Mouse (Mus musculus) MEL (cell line): ENCODE data around the gene Serhl. TPM values are rescaled to one million over a fixed set of nuclear protein-coding genes. Genes with fewer than 3 reads are reported as not detected.

Source experiments
- DNase-seq: peaks from one replicate; pipeline ENCODE4 v3.0.0; 2011; ENCODE audit warnings: low read depth, low spot score
- H3K27ac ChIP-seq: 2 replicates; pipeline ENCODE4 v1.5.1; 2012; ENCODE audit warnings: low read depth, mild to moderate bottlenecking, control low read depth, low read length, moderate library complexity; ENCODE audit not compliant: control insufficient read depth
- H3K27me3 ChIP-seq, 2 experiments: fragments of 150-350 bp in 1 of 2; sonication (generic) in 1 of 2; 2 replicates each; pipeline ENCODE4 v1.6.1; 2012; ENCODE audit warnings: low read length in 2 of 2, mild to moderate bottlenecking in 2 of 2, improper control_type of control experiment in 1 of 2, moderate library complexity in 1 of 2; ENCODE audit not compliant: insufficient read depth in 2 of 2, control insufficient read depth in 1 of 2
- H3K36me3 ChIP-seq, 2 experiments: 2 replicates each; pipeline ENCODE4 v1.6.1; 2012 to 2014; ENCODE audit warnings: low read length in 2 of 2, improper control_type of control experiment in 1 of 2, inconsistent platforms in 1 of 2, mild to moderate bottlenecking in 1 of 2; ENCODE audit not compliant: insufficient read depth in 2 of 2, control insufficient read depth in 1 of 2
- H3K4me1 ChIP-seq, 2 experiments: fragments of 150-350 bp in 1 of 2; sonication (generic) in 1 of 2; 2 replicates each; pipeline ENCODE4 v1.6.1; 2012; ENCODE audit warnings: low read length in 2 of 2, improper control_type of control experiment in 1 of 2, mild to moderate bottlenecking in 1 of 2; ENCODE audit not compliant: insufficient read depth in 2 of 2, control insufficient read depth in 1 of 2
- H3K4me3 ChIP-seq, 2 experiments: fragments of 150-350 bp in 1 of 2; sonication (generic) in 1 of 2; 2 replicates each; pipeline ENCODE4 v1.5.1; 2012; ENCODE audit warnings: low read depth in 2 of 2, low read length in 2 of 2, mild to moderate bottlenecking in 2 of 2, moderate library complexity in 2 of 2, control low read depth in 1 of 2, improper control_type of control experiment in 1 of 2; ENCODE audit not compliant: control insufficient read depth in 1 of 2, insufficient read depth in 1 of 2
- H3K79me2 ChIP-seq: 2 replicates; pipeline ENCODE4 v1.6.1; 2012; ENCODE audit warnings: mild to moderate bottlenecking, low read length, moderate library complexity; ENCODE audit not compliant: control insufficient read depth, poor library complexity, insufficient read depth
- H3K9ac ChIP-seq: 2 replicates; pipeline ENCODE4 v1.6.1; 2012; ENCODE audit warnings: low read depth, mild to moderate bottlenecking, control low read depth, low read length, moderate library complexity; ENCODE audit not compliant: control insufficient read depth, poor library complexity, severe bottlenecking
- H3K9me3 ChIP-seq: fragments of 150-350 bp; sonication (generic); replicated peaks from 2 replicates; pipeline ENCODE4 v1.6.1; 2012; ENCODE audit warnings: mild to moderate bottlenecking, low read length, improper control_type of control experiment, moderate library complexity; ENCODE audit not compliant: insufficient read depth
- CHD1 ChIP-seq: IDR thresholded peaks from 2 replicates; pipeline ENCODE4 v1.6.1; 2012; ENCODE audit warnings: low read depth, mild to moderate bottlenecking, inconsistent platforms, low read length, improper control_type of control experiment
- CHD2 ChIP-seq: IDR thresholded peaks from 2 replicates; pipeline ENCODE4 v1.6.1; 2011; ENCODE audit warnings: low read length, improper control_type of control experiment
- ELF1 ChIP-seq: IDR thresholded peaks from 2 replicates; pipeline ENCODE4 v1.6.1; 2014; ENCODE audit warnings: low read depth, mild to moderate bottlenecking, inconsistent platforms, low read length, improper control_type of control experiment, moderate library complexity
- EP300 ChIP-seq, 2 experiments: IDR thresholded peaks; 2 replicates each; pipeline ENCODE4 v1.6.1; 2011; ENCODE audit warnings: improper control_type of control experiment in 2 of 2, low read length in 2 of 2, low read depth in 1 of 2, mild to moderate bottlenecking in 1 of 2
- GABPA ChIP-seq: IDR thresholded peaks from 2 replicates; pipeline ENCODE4 v1.6.1; 2012; ENCODE audit warnings: low read depth, mild to moderate bottlenecking, inconsistent platforms, low read length, improper control_type of control experiment, moderate library complexity
- GATA1 ChIP-seq: IDR thresholded peaks from 2 replicates; pipeline ENCODE4 v1.6.1; 2011; ENCODE audit warnings: low read depth, low read length, improper control_type of control experiment
- MAZ ChIP-seq: IDR thresholded peaks from 2 replicates; pipeline ENCODE4 v1.6.1; 2012; ENCODE audit warnings: low read depth, mild to moderate bottlenecking, inconsistent platforms, low read length, improper control_type of control experiment
- MEF2A ChIP-seq: IDR thresholded peaks from 2 replicates; pipeline ENCODE4 v1.6.1; 2014; ENCODE audit warnings: low read depth, mild to moderate bottlenecking, inconsistent platforms, low read length, improper control_type of control experiment; ENCODE audit not compliant: poor library complexity, insufficient replicate concordance, severe bottlenecking; ENCODE audit errors: extremely low read depth
- MYB ChIP-seq: IDR thresholded peaks from 2 replicates; pipeline ENCODE4 v1.6.1; 2011; ENCODE audit warnings: mild to moderate bottlenecking, low read depth, low read length, improper control_type of control experiment
- MYC ChIP-seq: IDR thresholded peaks from 2 replicates; pipeline ENCODE4 v1.6.1; 2011; ENCODE audit warnings: low read depth, mild to moderate bottlenecking, low read length, improper control_type of control experiment, moderate library complexity
- NELFE ChIP-seq: IDR thresholded peaks from 2 replicates; pipeline ENCODE4 v1.6.1; 2011; ENCODE audit warnings: low read depth, low read length, improper control_type of control experiment
- POLR2A ChIP-seq, 2 experiments: IDR thresholded peaks; 2 replicates each; pipeline ENCODE4 v1.6.1; 2011 to 2012; ENCODE audit warnings: low read length in 2 of 2, mild to moderate bottlenecking in 2 of 2, control low read depth in 1 of 2, improper control_type of control experiment in 1 of 2, low read depth in 1 of 2, moderate library complexity in 1 of 2; ENCODE audit not compliant: control insufficient read depth in 1 of 2, insufficient read depth in 1 of 2, poor library complexity in 1 of 2
- POLR2AphosphoS2 ChIP-seq: IDR thresholded peaks from 2 replicates; pipeline ENCODE4 v1.6.1; 2011; ENCODE audit warnings: low read length, improper control_type of control experiment
- POLR2AphosphoS5 ChIP-seq: IDR thresholded peaks from 2 replicates; pipeline ENCODE4 v1.6.1; 2012; ENCODE audit warnings: low read depth, borderline replicate concordance, mild to moderate bottlenecking, inconsistent platforms, low read length, moderate library complexity, mixed read lengths
- RAD21 ChIP-seq: IDR thresholded peaks from 2 replicates; pipeline ENCODE4 v1.6.1; 2011; ENCODE audit warnings: mild to moderate bottlenecking, low read depth, low read length, improper control_type of control experiment
- RCOR1 ChIP-seq: IDR thresholded peaks from 2 replicates; pipeline ENCODE4 v1.6.1; 2012; ENCODE audit warnings: low read depth, mild to moderate bottlenecking, inconsistent platforms, low read length, improper control_type of control experiment
- TBP ChIP-seq: IDR thresholded peaks from 2 replicates; pipeline ENCODE4 v1.8.0; 2011; ENCODE audit warnings: low read depth, low read length, improper control_type of control experiment
- UBTF ChIP-seq: IDR thresholded peaks from 2 replicates; pipeline ENCODE4 v1.6.1; 2012; ENCODE audit warnings: low read depth, mild to moderate bottlenecking, inconsistent platforms, low read length, improper control_type of control experiment, moderate library complexity, borderline replicate concordance; ENCODE audit not compliant: insufficient read depth
- USF1 ChIP-seq: IDR thresholded peaks from 2 replicates; pipeline ENCODE4 v1.6.1; 2014; ENCODE audit warnings: low read depth, mild to moderate bottlenecking, inconsistent platforms, low read length, improper control_type of control experiment, moderate library complexity
- ZKSCAN1 ChIP-seq: IDR thresholded peaks from 2 replicates; pipeline ENCODE4 v1.6.1; 2012; ENCODE audit warnings: low read depth, mild to moderate bottlenecking, inconsistent platforms, low read length, improper control_type of control experiment, moderate library complexity
- ZMIZ1 ChIP-seq: IDR thresholded peaks from 2 replicates; pipeline ENCODE4 v1.6.1; 2012; ENCODE audit warnings: low read depth, mild to moderate bottlenecking, inconsistent platforms, low read length, improper control_type of control experiment, moderate library complexity
- polyA plus RNA-seq, 2 experiments: library from polyadenylated mRNA; stranded (reverse) in 1 of 2; unstranded in 1 of 2; fragments of >175 nt in 1 of 2; fragments of >200 nt in 1 of 2; gene quantifications; 2 replicates each; pipeline versions ENCODE4 v1.2.1 to v1.2.4; 2012; ENCODE audit warnings: low replicate concordance in 2 of 2, low read depth in 1 of 2; ENCODE audit not compliant: insufficient read length in 2 of 2, insufficient read depth in 1 of 2, missing spikeins in 1 of 2
- total RNA-seq: library from RNA; depleted of rRNA; stranded (reverse); fragments of 300-350 nt; gene quantifications from 2 replicates; pipeline ENCODE4 v1.2.3, GENCODE M21; 2012

Serhl gene
- total and polyA plus RNA-seq, 3 experiments, result 19.6 to 57.3 TPM; not detected in 1

DNA sequence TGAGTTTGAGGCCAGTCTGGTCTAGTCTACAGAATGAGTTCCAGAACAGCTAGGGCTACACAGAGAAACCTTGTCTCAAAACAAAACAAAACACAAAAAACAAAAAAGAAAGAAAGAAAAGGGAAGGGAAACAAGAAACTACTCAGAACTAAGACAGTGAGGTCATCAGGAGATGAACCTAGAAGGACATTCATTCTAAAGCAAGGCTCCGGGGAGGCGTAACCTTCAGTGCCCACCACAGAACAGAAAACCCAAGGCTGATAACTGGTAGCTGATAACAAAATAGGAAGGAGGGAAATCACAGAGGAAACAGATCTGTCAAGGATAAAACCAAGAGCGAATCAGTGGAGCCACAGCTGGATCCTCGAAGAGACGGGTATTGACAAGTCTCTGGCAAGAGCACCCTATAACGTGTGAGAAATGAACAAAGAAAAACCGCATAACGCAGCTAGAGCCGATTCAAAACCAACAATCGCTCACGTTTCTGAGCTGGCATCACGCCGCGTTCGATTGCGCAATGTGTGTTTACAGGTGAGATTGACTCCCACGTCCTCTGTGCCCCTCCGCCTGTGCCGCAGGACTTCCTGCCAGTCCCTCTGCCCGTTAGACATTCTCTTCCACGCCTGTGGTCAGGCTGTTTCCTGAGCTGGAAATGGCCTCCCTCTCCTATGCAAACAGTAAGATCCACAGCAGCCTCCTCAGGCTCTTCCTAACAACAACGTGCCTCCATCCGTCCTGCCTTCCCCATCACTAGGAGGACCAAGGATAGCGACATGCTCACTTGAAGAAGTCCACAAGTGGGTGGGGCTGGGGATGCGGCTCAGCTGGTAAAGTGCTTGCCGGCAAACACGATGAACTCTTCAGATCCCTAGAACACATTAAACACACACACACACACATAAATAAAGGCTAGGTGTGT is 13.4 kb upstream of the Serhl start:
- no peak for DNase-seq
- Histone ChIP-seq H3K4me3 (no peak overlapping the region), H3K9me3 (no peaks in the 10 kb centered on the region), H3K79me2 (no peaks in the 10 kb centered on the region), H3K27ac (no peak overlapping the region), H3K27me3 (peaks cover 4 to 9% of the 10 kb centered on the region in 2 experiments; a peak in 3 of 4 replicates), H3K9ac (no peak overlapping the region), H3K4me1 (peaks cover 2 to 3% of the 10 kb centered on the region in 2 experiments; a peak in 2 of 4 replicates), H3K36me3 (0 out of 4 replicates have a peak, but pooled peaks cover 0 to 2% of the 10 kb centered on the region in 2 experiments)
- TF ChIP-seq CHD1 (no peak), RCOR1 (peak; percentile 50; the same call in 1 of the 2 replicates), POLR2AphosphoS5 (no peak), EP300 (IDR thresholded peaks at IDR 0.05; ENCODE audit: low read depth in 1 of 2, low read length in 2 of 2) (peak in 1 of 2 experiments; percentile 16; a peak in 1 of 4 replicates), ZMIZ1 (no peak), NELFE (no peak), ZKSCAN1 (no peak), CHD2 (no peak)

DNA sequence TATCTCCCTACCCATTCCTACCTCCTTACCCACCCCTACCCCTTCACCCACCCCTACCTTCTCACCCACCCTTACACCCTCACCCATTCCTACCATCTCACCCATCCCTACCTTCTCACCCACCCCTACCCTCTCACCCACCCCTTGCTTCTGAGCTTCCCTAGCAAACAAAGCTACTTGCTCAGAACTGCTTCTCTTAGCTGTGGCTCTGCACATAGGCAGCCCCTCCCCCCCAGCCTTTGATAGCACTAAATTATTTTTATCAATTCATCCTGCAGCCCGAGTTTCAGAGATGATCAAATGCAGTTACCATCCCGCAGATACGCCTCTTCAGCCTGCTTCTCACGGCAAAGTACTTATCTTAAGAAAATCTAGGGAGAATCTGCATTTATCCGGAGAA is 5.8 kb upstream of the Serhl start:
- Histone ChIP-seq H3K4me1 (peaks cover 5 to 27% of the 10 kb centered on the region in 2 experiments; a peak in 3 of 4 replicates), H3K27me3 (no peaks in the 10 kb centered on the region), H3K79me2 (no peaks in the 10 kb centered on the region), H3K36me3 (peaks cover 0 to 20% of the 10 kb centered on the region in 2 experiments; a peak in 2 of 4 replicates), H3K9me3 (no peaks in the 10 kb centered on the region), H3K27ac (no peak overlapping the region), H3K9ac (no peak overlapping the region), H3K4me3 (no peak overlapping the region)
- no peak for DNase-seq
- no peak for TF ChIP-seq MYC
- TF ChIP-seq MEF2A, result no peak
- no peak for TF ChIP-seq USF1
- no peak for TF ChIP-seq ZMIZ1
- no peak for TF ChIP-seq TBP
- no peak for TF ChIP-seq POLR2A (IDR thresholded peaks at IDR 0.05; ENCODE audit: control insufficient read depth in 1 of 2, insufficient read depth in 1 of 2, low read depth in 1 of 2, low read length in 2 of 2, poor library complexity in 1 of 2)
- TF ChIP-seq GATA1, result no peak
- no peak for TF ChIP-seq RAD21
- no peak for TF ChIP-seq MAZ
- no peak for TF ChIP-seq NELFE
- TF ChIP-seq UBTF, result no peak
- TF ChIP-seq MYB, result no peak
- no peak for TF ChIP-seq ELF1
- TF ChIP-seq GABPA, result no peak
- no peak for TF ChIP-seq POLR2AphosphoS2
- no peak for TF ChIP-seq POLR2AphosphoS5
